Mouse (Mus musculus): ENCODE results near the gene Glis1. TPM values are rescaled to one million over a fixed set of nuclear protein-coding genes. Genes with fewer than 3 reads are reported as not detected.

Glis1 gene
- polyA plus RNA-seq, 1 experiment from 2014 or later: 1.0 TPM

- Histone ChIP-seq H3K4me1 (replicated peaks; ENCODE audit: control insufficient read depth, insufficient read depth, low read length) (no peaks in the 10 kb centered on the region; the same call in 1 of the 2 replicates), H3K9me3 (ENCODE audit: control insufficient read depth, low read length) (no peaks in the 10 kb centered on the region), H3K9ac (ENCODE audit: low read length) (no peak overlapping the region), H3K36me3 (ENCODE audit: control insufficient read depth, insufficient read depth, low read length) (no peaks in the 10 kb centered on the region), H3K4me2 (ENCODE audit: low read depth, low read length) (no peak overlapping the region), H3K27me3 (ENCODE audit: control insufficient read depth, insufficient read depth, low read depth, low read length) (no peaks in the 10 kb centered on the region), H3K4me3 (ENCODE audit: low read length) (no peak overlapping the region), H3K27ac (ENCODE audit: low read length) (no peak overlapping the region)
- 85% methylated on average over 37 of the region's 37 CpGs for WGBS
- no peak for ATAC-seq (ENCODE audit: low read depth)
Measured at GRCm38 (mm10) chr4:107683006-107683756, 248.8 kb downstream of the Glis1 start.

- no peaks in the 10 kb centered on the region for H3K9me3 ChIP-seq (ENCODE audit: control insufficient read depth, low read length)
- 82% methylated on average over 14 of the region's 14 CpGs for WGBS
- no peak within 1 kb of the TSS for H3K4me3 ChIP-seq (ENCODE audit: low read length)
- no peak within 1 kb of the TSS for H3K27ac ChIP-seq (ENCODE audit: low read length)
- H3K4me2 ChIP-seq (ENCODE audit: low read depth, low read length): no peak within 1 kb of the TSS
- H3K27me3 ChIP-seq (ENCODE audit: control insufficient read depth, insufficient read depth, low read depth, low read length): no peaks in the 10 kb centered on the region
- H3K9ac ChIP-seq (ENCODE audit: low read length): no peak within 1 kb of the TSS
- no peak for ATAC-seq (ENCODE audit: low read depth)
- H3K4me1 ChIP-seq (replicated peaks; ENCODE audit: control insufficient read depth, insufficient read depth, low read length): no peaks in the 10 kb centered on the region; the same call in 1 of the 2 replicates
- H3K36me3 ChIP-seq (ENCODE audit: control insufficient read depth, insufficient read depth, low read length): no peaks in the 10 kb centered on the region
Measured at GRCm38 (mm10) chr4:107684130-107684529, 249.7 kb downstream of the Glis1 start, which contains the start of gene Dmrtb1. TSS of gene Dmrtb1 (minus strand) at chr4:107684230.

Small RNA genes lying within 50 kb of the gene (microRNA-seq; reads per million reads assigned to microRNA genes)
- gene Gm24804: not detected

Other genes starting within 250 kb of the Glis1 start
- gene Ldlrad1, start 225.4 kb upstream of the Glis1 start, polyA plus RNA-seq (2015; fragmentation: Nextera tagmentation; extraction: Ambion mirVana): 0.23 and 0.72 TPM in 2 replicates
- 66.1 and 71.2 TPM in 2 replicates for gene Lrrc42, start 181.1 kb upstream of the Glis1 start, polyA plus RNA-seq (2015; fragmentation: Nextera tagmentation; extraction: Ambion mirVana)
- 41.2 and 43.6 TPM in 2 replicates for gene Hspb11, start 181.0 kb upstream of the Glis1 start, polyA plus RNA-seq (2015; fragmentation: Nextera tagmentation; extraction: Ambion mirVana)
- 0.16 and 0.44 TPM in 2 replicates for gene Dio1, start 127.4 kb upstream of the Glis1 start, polyA plus RNA-seq (2015; fragmentation: Nextera tagmentation; extraction: Ambion mirVana)
- 55.5 and 56.4 TPM in 2 replicates for gene Yipf1, start 120.2 kb upstream of the Glis1 start, polyA plus RNA-seq (2015; fragmentation: Nextera tagmentation; extraction: Ambion mirVana)
- gene Ndc1, start 66.8 kb upstream of the Glis1 start, polyA plus RNA-seq (2015; fragmentation: Nextera tagmentation; extraction: Ambion mirVana): 31.2 and 34.8 TPM in 2 replicates
- not detected in 2 replicates for gene Dmrtb1, start 249.6 kb downstream of the Glis1 start, polyA plus RNA-seq (2015; fragmentation: Nextera tagmentation; extraction: Ambion mirVana)